Mouse (Mus musculus) MEL-GATA-1-ER (cell line): Measurements from ENCODE around the gene Faf1.

ENCODE experiments used
- DNase-seq: peaks from one replicate; pipeline ENCODE4 v3.0.0-alpha.2; 2012; ENCODE audit warnings: low read depth; ENCODE audit errors: extremely low read depth

The Faf1 gene

DNA sequence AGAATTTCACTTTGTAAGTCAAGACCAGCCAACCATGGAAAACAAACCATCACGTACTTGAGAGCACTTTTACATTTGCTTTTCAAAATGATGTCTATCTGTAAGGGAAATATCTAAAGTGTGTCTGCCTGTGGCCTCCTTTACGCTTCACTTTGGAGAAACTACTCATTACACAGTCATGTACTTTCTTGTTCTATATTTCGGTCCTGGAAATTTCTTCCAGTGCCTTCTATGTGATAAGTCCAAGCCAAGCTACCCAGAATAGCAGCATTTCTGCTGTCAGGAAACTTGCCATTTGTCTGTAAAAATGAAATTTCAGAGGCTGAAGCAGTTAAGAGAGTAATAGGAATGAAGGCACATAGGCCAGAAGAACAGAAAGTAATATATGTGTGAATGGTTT is 228.1 kb downstream of the Faf1 start:
- no peak for DNase-seq

DNA sequence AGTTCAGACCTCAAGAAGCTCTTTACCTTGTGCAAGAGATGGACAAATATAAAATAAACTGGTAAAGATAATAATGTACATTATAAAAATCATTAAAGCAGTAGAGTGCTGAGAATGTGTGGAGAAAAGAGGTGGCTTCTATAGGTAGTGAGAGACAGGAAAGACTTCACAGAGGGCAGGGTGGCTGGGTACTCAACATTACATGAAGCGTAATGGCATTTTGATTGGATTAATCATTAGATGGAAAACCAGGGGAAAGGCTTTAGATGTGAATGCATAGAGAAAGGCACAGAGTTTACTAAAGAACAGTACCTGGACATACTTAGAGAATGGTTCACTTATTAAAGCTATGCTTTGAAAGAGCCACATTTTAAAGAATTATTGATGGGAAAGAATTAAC is 252.7 kb downstream of the Faf1 start:
- DNase-seq, result no peak

DNA sequence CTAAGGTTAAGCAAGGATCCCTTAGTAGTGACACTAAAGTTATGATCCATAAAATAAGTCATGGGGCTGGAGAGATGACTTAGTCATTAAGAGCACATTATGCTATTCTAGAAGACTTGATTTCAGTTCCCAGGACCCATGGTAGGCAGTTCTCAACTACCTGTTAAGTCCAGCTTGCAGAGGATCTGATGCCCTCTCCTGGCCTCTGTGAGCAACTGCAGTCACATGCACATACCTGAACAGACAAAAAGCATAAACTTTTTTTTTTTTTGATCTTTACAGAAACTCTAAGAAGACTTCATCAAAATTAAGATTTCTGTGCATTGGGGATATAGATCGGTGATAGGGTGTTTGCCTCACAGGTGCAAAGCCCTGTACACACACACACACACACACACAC is 254.1 kb downstream of the Faf1 start:
- DNase-seq, result peak; percentile 15

DNA sequence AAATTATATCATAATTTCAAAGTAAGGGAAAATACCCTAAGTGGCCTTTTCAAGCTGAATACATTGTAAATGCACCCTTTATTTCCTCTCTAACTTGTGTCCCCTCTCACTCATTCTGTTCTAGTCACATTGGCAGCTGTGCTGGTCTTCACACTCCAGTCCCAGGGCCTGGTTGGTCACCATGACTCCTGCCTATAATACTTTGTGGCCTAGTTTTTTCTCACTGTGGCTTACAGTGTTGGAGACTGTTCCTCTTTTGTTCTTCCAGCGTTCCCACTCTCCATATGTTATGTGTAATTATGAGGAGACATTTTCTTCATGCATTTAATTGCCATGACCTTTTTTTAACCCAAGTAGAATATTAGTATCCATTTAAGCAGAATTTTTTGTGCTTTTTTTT is 254.5 kb downstream of the Faf1 start:
- no peak for DNase-seq

DNA sequence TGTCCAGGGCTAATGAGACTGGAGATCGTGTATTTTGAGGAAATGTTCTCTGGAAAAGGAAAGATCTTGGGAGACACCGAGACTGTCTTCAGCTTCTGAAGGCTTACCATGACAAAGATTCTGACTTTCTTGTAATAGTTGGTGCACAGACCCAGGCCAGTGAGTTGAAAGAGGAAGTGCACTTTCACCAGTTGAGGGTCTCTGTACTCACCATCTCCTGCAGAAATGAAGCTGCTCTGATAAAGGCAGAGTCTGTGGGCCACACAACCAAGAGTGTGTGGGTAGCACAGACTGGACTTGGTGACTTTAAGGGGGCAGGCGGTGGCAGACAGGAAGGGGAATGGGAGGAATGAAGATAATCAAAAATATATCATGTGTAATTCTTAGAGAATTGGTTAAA is 260.2 kb downstream of the Faf1 start:
- peak; percentile 18 for DNase-seq

DNA sequence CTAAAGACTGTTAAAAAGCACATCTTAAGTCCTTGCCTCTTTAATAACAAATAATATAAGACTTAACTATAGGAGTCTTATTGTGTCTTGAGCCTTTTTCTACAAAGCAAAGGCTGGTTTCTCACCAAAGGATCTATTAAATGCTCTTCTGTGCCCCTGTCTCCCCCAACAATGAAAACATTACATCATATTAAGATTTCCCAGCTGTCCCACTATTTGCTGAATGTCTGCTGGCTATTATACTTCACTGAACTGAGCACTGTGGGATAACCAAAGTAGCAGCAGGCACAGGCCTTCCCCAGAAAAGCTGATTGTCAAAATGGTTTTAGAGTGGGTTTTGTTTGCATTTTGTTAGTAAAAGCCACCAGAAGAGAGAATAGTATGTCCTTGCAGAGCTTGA is 262.9 kb downstream of the Faf1 start:
- DNase-seq, result no peak

DNA sequence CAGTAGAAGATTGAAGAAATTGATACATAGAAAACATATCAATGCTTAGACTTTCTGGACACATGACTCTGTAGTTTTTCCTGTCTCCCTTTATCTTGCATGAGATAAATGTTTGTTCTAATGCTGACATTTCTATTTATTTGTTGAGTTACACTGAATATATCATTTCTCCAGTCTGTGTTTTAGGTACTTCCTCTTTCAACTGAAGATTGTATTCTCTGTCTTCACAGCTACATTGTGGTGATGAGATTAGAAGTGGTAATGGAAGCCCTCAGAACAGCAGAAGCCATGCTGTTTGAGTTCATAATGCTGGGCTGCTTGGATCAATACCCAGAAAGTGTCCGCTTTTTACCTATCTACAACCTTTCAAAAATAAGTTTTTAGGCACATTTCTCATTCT is 269.2 kb downstream of the Faf1 start:
- DNase-seq, result peak; percentile 43

DNA sequence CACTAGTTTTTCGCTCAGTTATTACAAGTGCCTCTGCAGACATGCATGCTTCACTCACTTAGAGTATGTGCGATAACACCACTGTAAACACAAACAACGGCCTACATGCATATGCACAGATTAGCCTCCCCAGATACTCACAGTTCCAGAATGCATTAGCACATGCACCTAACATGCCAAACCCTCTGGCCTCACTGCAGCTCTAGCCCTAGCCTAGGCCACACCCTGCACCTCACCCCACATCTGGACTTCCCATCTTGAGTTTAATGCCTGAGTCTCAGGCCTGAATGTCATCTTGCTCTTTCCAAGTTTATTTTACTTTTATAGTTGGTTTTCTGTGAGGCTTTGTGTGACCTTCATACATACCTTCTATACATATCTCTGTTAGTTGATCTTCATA is 272.9 kb downstream of the Faf1 start:
- DNase-seq, result no peak

DNA sequence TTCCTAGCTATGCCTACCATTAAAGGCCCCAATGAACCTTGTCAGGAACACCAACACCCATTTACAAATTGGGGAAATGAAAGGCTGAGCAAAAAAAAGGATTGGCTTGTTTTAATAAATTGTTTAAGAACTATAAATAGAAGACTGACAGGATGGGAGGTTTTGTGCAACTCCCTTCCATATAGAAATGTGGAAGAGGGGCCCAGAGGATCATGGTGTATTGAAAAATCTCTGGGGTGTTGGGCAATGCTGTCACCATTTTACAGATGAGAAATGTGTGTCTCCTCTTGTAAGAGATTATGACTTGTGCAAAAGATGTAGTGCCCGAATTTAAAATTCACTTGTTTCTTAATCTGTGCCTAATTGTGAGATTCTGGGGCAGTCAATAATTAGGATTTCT is 277.1 kb downstream of the Faf1 start:
- DNase-seq, result no peak

DNA sequence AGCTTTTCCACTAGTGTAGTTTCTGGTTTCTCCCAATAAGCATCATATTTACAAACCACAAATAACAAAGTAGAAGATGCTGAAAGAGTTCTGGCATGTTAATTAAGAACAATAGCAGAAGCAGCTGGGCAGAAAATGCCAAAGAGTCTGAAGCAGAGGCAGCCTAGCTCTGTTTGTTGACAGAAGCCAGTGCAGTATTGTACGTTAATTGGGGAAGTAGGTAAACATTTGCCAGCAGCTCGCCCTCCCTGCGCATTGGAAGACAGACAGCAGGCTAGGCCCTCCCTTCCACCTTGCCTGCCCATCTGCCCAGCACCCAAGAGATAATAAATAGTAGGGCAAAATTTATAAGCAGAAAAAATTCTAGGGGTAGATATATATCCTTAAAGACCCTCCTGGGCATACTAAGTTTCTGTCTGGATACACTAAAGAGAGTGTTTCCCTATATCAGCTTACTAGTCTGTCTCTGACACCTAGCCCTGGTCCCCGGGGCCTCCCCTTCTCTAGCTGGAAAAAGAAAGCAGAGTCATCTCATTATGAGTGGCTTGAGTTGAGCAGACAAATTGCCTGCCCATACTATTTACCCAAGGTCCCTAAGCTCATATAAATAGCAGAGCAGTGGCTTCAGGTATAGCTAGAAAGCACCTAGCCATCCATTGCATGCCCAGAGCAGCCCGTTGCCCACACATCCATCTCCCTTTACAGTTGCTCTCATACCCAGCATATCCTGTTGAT is 284.0 kb downstream of the Faf1 start:
- no peak for DNase-seq

DNA sequence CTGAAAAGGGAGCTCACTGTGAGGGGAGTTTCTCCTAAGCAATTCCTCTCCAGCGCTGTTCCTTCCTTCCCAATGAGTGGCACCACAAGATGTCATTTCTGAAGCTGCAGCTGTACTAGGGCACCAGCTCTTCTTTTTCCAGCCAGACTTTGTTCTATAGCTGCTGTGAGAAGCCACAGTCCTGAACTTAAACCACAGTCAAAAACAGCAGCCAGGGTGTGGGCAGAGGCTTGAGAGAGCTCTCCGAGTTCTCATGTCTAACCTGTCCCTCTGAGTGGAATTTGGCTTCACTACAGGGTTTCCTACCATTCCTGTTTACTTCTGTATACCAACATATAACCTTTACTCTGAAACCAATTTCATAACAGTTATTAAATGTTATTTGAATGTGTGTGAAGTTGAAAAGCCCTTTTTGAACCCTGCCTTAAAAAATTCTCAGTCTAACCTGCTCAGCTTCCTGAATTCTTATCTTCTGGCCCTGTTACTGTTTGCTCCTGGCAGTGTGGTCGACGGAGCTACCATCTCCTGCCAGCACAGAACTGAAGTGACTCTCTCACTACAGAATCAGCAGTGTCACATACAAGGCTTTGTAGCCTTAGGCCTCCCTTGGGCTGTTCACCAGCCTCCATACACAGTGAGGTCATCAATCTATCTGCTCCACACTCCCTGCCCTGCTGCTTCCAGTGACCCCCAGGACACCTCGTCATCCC is 287.3 kb downstream of the Faf1 start:
- DNase-seq, result peak; percentile 55

DNA sequence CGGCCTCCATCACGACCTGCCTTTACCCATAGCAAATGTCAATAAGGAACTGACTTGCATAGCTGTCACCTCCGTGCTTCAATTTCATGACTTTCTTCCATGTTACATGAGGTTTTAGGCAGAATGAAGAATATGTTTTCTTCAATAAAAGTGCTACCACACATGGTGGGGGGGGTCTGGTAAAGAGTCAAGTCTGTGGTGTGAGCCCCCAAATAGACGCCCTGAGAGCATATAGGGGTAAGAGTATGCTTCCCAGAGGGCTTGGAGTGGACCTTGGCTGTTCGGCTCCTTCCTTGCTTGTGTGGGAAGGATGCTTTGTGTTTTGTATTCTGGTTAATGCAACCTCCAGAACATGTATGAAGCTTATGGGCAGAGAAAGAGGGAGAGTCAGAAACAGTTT is 293.2 kb downstream of the Faf1 start:
- no peak for DNase-seq

DNA sequence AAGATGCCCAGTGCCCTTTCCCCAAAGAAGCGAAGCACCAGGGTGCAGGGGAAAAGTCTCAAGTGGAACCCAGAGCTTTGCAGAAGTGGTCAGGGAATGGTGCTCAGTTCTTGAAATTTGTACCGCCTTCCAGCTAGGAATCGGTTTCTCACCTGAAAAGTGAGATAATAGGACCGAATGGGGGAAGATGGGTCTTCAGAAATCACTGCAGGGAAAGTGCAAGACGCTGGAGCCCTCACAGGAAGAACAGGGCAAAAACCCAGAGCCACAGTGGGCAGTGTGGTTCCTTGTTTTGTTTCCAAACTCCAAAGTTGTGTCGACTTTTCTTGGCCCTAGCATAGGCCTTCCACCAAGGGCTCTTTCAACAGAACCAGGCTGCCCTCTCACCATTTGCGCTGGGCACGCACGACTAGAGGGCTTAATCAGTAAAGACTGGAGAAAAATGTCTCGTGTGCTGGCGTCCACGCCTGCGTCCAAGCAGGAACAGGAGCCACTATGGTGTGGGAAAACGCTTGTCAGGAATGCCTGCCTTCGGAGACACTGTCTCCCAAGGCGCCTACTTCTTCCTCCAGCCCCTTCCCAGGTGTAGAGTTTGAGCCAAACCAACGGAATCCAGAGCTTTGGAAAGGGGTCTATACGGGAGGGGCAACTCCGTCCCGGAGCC is 297.7 kb downstream of the Faf1 start:
- no peak for DNase-seq

DNA sequence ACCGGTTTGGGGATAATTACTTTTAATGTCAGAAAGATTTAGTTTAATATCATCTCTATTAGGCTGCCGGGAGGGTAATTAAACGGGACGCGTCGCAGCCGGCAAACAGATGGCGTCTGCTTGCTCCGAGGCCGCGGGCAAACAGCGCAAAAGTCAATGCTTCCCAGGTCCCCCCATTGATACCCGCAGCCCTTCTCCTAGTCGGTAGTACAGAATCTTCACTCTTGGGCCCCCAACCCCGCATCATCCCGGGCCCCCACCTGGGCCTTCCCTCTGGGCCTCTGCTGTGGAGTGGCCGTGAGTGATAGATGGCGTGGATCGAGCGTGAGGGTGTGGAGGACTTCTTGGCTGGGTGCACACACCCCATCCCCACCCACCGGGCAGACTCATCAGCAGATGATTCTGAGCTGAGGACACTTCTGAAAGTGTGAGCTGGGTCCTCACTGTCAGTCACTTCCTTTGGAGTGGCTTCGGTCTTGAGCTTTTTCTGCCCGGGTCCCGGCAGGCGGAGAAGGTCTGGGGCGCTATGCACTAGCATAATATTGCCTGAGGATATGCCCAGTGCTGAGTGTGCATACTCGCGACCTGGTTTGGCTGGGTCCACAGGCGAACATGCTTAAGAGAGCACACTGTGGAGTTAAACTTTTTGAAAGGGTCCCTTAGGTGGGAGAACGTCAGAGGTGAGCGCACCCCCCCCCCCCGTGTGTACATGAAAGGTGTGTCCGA is 298.4 kb downstream of the Faf1 start:
- DNase-seq, result no peak

DNA sequence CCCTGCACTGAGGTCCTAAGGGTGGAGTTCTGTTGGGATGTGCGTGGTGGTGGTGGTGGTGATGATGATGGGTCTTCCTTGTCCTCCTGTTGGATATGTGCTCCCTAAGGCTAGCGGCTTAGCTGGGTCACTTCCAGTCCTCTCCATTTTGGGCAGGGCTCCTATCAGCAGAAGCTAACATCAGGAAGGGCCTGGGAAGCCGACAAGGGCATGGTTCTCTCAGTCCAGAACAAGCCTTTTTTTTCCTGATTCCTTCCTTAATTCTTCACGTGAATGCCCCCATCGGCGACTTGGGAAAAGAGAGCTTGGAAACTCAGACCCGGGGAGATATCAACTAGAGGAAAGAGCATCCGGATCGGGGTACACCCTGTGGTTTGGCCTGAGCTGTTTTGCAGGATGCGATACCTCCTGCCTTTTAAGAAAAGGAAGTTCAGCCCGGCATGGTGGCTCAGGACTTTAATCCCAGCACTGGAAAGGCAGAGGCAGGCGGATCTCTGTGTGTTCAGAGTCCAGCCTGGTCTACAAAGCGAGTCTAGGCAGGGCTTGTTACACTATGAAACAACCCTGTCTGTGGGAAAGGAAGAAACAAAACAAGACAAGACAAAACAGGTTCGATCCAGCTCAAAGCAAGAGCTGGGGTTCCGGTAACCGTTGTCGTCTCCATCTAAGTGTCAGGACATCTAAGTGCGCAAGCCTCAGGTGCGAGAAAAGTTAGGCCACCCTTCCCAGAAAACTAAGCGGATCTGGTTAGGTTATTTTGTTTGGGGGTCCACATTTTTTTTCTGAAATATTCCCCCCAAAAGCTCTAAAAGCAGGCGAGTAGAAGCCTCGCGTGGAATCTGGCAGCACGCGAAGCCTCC is 299.2 kb downstream of the Faf1 start:
- DNase-seq, result no peak

DNA sequence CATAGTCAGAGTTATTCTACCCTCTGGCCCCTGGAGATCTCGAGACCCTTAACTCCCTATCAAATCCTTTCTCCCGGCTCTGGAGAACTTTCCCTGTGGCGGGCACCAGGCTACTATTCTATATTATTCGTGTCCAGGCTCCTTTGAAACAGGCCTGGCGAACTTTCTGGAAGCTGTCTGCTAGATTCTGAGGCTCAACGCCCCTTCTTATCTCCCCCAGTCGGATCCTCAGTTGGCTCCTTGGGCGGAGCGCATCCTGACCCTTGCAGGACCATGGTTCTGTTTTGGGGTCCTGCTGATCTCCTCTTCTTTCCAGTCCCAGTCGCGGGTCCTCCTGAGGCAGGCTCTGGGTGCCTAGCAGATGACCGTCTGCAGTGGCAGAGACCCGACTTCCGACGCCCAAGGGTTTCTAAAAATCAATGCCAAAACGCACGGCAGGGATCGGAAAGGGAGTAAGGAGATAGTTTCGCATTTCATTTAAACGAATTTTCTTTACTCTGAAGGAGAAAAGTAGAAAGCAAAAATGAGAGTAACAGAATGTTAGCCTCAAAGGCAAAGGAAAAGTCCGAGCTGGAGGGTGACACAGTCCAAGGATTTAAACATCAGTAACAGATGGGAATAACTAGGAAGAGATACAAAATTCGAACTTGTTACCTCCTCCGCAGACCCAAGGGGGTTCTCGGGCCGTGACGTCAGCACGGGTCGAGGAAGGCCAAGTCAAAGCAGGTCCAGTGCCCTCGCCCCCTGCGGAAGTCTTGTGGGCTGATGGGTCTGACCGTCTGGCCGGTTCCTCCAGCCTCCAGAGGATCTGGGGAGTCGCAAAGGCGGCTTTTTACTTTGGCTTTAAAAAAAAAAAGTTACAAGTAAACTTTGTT is 300.1 kb downstream of the Faf1 start:
- no peak for DNase-seq

DNA sequence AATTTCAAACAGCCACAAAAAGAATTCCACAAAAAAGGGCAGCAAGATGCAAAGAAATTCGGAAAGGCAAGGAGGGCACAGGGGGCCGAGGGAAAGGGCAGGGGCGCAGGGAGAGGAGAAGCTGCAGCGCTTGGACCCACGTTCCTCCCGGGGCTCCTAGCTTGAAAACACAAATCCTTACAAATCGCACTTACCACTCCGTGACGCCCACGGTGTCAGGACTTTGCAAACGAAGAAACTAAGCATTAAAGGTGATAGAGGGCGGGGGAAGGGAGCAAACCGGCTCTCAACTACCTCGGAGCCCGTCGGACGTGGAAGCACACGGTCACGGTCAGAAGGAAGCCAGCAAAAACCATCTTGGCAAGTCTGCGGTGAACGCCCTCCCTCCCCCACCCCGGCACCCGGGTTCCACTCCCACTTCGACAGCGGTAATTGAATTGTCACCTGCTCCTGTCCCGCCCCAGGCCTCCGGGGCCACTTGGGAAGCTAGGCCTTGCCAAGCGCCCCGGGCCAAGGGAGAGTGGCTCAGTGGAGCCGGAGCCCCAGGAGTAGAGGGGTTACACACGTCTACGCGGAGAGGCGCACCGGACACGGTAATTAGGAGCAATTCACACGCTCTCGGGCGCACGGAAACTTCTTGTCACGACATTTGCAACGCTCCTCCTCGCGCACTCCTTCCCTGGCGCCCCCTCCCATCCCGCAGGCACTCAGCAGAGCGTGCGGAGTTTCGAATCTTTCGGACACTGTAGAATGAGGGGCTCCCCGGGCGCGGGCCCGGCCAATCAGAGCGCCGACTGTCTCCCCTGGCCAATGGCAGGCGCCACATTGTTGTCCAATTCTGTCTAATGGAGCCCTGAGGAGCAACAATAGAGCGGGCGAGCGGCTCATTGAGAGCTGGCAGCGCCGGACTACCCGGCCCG is 301.0 kb downstream of the Faf1 start, which contains the start of gene Dmrta2:
TSS of gene Dmrta2 (plus strand) at position 906 of the 920 bp plus-strand sequence.
- DNase-seq, result no peak

DNA sequence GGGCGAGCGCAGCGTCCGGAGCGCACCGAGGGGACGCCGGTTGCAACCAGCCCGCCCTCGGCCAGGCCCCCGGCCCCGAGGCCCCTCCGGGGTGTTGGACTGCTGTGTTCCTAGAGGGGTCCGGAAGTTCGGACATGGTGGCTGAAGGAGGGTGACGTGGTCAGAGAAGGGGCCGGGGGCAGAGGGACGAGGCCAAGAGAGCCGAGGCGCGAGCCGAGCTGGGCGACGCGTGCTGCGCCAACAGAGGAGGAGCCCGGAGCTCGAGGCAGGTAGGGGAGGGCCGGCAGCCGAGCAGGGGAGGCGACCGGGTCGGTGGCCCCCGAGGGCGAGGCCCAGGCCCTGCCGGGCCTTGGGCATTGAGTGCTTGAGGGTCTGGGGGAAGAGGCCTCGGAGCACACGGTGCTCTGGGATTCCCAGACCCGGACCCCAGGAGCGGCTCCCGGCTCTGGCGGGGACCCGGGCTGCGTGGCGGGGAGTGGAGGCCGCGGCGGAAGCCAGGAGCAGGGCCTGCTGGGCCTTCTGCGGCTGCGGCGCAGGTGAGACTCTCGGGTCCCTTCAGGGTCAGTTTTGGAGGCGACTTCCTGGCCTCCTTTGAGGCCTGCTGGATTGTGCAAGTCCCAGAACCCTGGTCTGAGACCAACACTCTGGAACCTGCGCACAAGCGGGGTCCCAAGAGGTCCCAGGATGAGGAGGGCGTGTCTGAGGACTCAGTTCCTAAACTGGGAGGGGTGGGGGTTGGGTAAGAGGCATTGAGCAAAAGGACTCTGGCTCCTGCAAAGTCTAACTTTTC is 301.9 kb downstream of the Faf1 start:
- DNase-seq, result no peak
